Mouse (Mus musculus): ENCODE results near the gene Gm14403. TPM values are rescaled to one million over a fixed set of nuclear protein-coding genes. Genes with fewer than 3 reads are reported as not detected.
"Not testable (repeated sequence)": the region's sequence is repeated elsewhere in the genome, so short reads cannot be mapped to it uniquely, and the experiment has no call there.

Gene Gm14403
- polyA plus RNA-seq (2012; rRNA removed) = 6.2 and 10.6 TPM in 2 replicates

DNA sequence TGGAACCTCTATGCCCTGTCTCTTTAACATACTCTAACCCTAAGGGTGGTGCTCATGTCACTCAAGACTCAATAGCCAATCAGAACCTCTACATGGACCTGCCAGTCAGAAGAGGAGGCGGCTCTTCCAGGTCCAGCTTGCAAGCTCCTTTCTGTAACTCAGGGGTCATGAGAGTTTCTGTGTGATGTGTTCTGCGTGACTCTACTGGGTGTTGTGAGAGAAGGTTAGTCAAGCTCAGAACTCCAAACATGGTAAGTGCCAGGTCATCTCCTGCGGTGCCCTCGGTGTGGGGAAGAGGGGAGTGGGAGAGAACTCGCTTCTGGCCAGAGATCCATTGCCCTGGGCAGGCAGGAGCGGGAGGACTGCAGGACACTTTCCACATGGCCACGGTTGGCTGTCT, at the start of gene Gm14403:
Gene Gm14403 (plus strand): TSS at position 149 of the 400 bp plus-strand sequence.
- DNase-seq (ENCODE audit: extremely low spot score in 1 of 2, low spot score in 1 of 2) = peak in 1 of 2 experiments; percentile 41

GRCm38 (mm10) chr2:177464676-177465075, 33.3 kb upstream of the Gm14403 start, which contains the start of gene Zfp970:
TSS of gene Zfp970 (plus strand) at chr2:177464733.
- peak in 1 of 2 experiments; percentile 19 for DNase-seq (ENCODE audit: extremely low spot score in 1 of 2, low spot score in 1 of 2)

DNA sequence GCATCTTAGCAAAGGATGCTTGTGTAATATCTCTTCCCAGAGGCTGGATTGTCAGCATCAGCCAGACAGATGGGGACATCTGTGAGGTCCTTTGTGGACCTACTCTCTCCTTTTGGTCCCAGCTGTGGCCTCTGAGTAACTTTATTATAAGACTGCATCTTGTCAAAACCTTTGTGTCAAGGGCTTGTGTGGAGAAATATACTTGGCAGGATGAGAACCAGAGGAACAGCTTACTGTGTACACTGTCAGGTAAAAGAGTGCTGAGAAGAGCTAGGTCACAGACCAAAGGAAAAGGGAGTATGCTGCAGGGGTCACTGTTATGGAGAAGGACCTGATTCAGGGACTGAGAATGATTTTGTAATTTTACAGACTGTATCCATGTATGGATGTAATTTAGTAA, 29.8 kb upstream of the Gm14403 start:
- DNase-seq (ENCODE audit: extremely low spot score in 1 of 2, low spot score in 1 of 2) = not testable (repeated sequence)

DNA sequence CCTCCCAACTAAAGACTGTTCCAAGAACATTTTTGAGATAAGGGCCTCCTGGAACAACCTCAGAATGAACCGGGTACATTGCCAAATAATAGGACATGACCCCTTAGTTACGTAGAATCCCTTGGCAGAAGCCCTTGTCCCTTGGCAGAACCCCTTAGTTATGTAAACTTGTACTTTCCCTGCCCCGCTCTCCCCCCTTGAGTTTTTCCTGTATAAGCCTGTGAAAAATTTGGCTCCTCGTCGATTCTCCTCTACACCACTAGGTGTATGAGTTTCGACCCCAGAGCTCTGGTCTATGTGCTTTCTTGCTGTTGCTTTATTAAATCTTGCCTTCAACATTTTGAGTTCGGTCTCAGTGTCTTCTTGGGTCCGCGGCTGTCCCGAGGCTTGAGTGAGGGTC, 25.8 kb upstream of the Gm14403 start:
- DNase-seq (ENCODE audit: extremely low spot score in 1 of 2, low spot score in 1 of 2) = not testable (repeated sequence)

DNA sequence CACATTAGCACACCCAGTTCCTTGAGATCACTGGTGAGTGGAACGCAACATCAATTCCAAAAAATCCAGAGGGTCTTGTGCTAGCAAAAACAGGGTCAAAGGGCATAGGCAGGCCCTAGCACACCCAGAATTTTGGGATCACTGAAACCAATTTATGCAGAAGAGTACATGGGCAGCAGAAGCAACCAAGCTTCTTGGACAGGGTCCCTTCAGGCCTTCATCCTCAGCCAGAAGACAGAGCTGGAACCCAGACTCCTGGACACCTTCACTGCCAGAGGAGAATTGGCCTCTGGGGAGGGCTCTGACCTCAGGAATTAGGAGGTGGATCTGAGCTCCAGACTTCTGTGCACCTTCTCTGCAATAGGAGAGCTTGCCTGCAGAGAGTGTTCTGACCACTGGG, 16.0 kb upstream of the Gm14403 start:
- DNase-seq (ENCODE audit: extremely low spot score in 1 of 2, low spot score in 1 of 2) = not testable (repeated sequence)

- DNase-seq (ENCODE audit: extremely low spot score in 1 of 2, low spot score in 1 of 2) = not testable (repeated sequence)
Observed at GRCm38 (mm10) chr2:177483238-177483948, 14.6 kb upstream of the Gm14403 start.

DNA sequence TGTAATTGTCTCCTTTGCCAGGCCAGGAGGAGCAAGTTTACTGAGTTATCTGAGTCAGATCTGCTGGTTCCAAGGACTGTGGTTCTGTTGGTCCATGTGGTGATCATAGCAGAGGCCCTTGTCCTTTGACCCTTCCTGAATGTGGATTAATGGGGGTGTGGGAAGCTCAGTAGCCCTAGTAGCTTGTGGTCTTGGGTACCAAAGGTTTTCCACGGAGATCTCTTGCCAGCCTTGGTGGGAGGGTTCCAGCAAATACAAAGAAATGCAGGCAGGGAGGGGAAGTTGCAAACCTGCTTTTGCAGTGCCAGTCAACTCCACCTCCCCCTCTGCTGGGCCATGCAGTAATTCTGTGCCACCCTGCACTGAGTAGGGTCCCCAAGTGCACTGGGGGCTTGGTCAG, 1.2 kb downstream of the Gm14403 start:
- DNase-seq (ENCODE audit: extremely low spot score in 1 of 2, low spot score in 1 of 2) = not testable (repeated sequence)

GRCm38 (mm10) chr2:177505211-177505719, 7.2 kb downstream of the Gm14403 start:
- DNase-seq (ENCODE audit: extremely low spot score in 1 of 2, low spot score in 1 of 2) = not testable (repeated sequence)

- DNase-seq (ENCODE audit: extremely low spot score in 1 of 2, low spot score in 1 of 2) = not testable (repeated sequence)
Observed at GRCm38 (mm10) chr2:177511381-177511780, 13.4 kb downstream of the Gm14403 start.

DNA sequence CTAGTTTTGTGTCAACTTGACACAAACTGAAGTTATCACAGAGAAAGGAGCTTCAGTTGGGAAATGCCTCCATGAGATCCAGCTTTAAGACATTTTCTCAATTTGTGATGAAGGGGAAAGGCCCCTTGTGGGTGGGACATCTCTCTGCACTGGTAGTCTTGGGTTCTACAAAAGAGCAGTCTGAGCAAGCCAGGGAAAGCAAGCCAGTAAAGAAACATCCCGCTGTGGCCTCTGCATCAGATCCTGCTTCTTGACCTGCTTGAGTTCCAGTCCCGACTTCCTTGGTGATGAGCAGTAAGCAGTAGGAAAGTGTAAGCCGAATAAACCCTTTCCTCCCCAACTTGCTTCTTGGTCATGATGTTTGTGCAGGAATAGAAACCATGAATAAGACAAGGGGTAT, 14.0 kb downstream of the Gm14403 start:
- not testable (repeated sequence) for DNase-seq (ENCODE audit: extremely low spot score in 1 of 2, low spot score in 1 of 2)

GRCm38 (mm10) chr2:177513991-177514479, 16.0 kb downstream of the Gm14403 start:
- not testable (repeated sequence) for DNase-seq (ENCODE audit: extremely low spot score in 1 of 2, low spot score in 1 of 2)

- DNase-seq (ENCODE audit: extremely low spot score in 1 of 2, low spot score in 1 of 2) = not testable (repeated sequence)
Observed at GRCm38 (mm10) chr2:177517746-177518145, 19.7 kb downstream of the Gm14403 start.

DNA sequence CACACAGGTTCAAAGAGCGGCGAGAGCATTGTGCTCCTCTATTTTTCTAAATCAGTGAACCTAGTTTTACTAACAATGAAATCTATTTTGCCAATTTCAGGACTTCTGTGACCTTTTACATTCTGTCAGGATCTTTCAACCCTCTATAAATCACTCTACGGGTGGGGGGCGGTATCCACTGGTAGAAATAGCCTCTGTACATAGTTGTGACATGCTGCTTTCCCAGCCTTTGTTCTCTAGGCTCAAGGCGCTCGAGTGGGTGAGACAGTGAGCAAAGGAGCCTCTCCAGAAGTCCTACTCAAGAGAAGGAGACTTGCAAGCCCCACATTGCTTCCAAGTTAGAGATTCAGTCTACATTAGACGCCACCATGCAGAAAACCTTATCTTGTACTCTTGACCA, 20.3 kb downstream of the Gm14403 start:
- not testable (repeated sequence) for DNase-seq (ENCODE audit: extremely low spot score in 1 of 2, low spot score in 1 of 2)

- not testable (repeated sequence) for DNase-seq (ENCODE audit: extremely low spot score in 1 of 2, low spot score in 1 of 2)
Observed at GRCm38 (mm10) chr2:177518960-177519359, 20.9 kb downstream of the Gm14403 start.

DNA sequence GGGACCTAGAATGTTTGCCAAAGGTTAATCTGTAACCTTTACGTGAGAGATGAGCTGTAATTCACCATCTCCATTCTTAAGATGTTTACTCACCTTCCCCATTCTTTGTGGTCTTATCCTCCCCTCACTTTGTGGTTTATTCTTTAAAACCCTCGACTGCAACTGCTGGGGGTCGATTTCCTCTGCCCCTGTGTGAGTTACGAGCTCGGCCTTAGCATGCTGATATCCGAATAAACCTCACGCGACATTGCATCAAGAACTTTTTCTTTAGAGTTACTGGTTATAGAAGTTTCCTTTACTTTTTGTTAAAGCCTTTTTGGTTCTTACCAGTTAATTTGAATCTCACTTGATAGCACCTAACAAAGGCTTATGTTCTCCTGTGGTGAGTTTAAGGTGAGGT, 22.0 kb downstream of the Gm14403 start:
- no peak for DNase-seq (ENCODE audit: extremely low spot score in 1 of 2, low spot score in 1 of 2)

- DNase-seq (ENCODE audit: extremely low spot score in 1 of 2, low spot score in 1 of 2) = no peak
Observed at GRCm38 (mm10) chr2:177523061-177523460, 25.0 kb downstream of the Gm14403 start.

GRCm38 (mm10) chr2:177523674-177524073, 25.7 kb downstream of the Gm14403 start:
- DNase-seq (ENCODE audit: extremely low spot score in 1 of 2, low spot score in 1 of 2) = not testable (repeated sequence)

- DNase-seq (ENCODE audit: extremely low spot score in 1 of 2, low spot score in 1 of 2) = not testable (repeated sequence)
Observed at GRCm38 (mm10) chr2:177524171-177524570, 26.2 kb downstream of the Gm14403 start.

- DNase-seq (ENCODE audit: extremely low spot score in 1 of 2, low spot score in 1 of 2) = no peak
Observed at GRCm38 (mm10) chr2:177535876-177536275, 37.9 kb downstream of the Gm14403 start.

DNA sequence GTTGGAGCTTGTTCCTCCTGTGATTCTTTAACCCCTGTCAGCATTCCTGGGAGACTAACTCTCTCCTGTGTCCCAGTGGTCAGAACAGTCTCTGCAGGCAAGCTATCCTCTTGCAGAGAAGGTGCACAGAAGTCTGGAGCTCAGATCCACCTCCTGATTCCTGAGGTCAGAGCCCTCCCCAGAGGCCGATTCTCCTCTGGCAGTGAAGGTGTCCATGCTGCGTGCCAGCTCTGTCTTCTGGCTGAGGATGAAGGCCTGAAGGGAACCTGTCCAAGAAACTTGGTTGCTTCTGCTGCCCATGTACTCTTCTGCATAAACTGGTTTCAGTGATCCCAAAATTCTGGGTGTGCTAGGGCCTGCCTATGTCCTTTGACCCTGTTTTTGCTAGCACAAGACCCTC, 39.1 kb downstream of the Gm14403 start:
- not testable (repeated sequence) for DNase-seq (ENCODE audit: extremely low spot score in 1 of 2, low spot score in 1 of 2)

DNA sequence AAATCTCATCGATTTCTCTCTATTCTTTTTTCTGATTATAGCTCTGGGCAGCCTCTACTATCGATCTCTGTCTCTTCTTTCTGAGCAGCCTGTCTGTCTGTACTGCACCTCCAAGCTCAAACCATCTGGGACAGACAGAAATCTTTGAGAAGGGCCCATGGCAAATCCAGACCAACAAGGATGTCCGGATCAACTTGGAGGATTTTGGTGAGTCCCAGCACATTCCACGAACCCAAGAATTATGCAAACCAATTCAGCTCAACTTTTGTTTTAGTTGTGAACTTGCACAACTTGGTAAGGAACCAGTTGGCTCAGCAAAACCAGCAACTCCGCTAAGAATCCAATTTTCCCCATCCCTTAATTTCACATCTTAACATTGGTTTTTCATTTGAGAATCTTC, 39.7 kb downstream of the Gm14403 start:
- DNase-seq (ENCODE audit: extremely low spot score in 1 of 2, low spot score in 1 of 2) = not testable (repeated sequence)

GRCm38 (mm10) chr2:177555261-177555660, 57.2 kb downstream of the Gm14403 start:
- not testable (repeated sequence) for DNase-seq (ENCODE audit: extremely low spot score in 1 of 2, low spot score in 1 of 2)
